Mouse (Mus musculus) cerebellum, adult 9-11 months (tissue): ENCODE results near the gene Iqck.

Source experiments
- DNase-seq: peaks from one replicate; pipeline ENCODE4 v3.0.0; 2022

The Iqck gene

DNA sequence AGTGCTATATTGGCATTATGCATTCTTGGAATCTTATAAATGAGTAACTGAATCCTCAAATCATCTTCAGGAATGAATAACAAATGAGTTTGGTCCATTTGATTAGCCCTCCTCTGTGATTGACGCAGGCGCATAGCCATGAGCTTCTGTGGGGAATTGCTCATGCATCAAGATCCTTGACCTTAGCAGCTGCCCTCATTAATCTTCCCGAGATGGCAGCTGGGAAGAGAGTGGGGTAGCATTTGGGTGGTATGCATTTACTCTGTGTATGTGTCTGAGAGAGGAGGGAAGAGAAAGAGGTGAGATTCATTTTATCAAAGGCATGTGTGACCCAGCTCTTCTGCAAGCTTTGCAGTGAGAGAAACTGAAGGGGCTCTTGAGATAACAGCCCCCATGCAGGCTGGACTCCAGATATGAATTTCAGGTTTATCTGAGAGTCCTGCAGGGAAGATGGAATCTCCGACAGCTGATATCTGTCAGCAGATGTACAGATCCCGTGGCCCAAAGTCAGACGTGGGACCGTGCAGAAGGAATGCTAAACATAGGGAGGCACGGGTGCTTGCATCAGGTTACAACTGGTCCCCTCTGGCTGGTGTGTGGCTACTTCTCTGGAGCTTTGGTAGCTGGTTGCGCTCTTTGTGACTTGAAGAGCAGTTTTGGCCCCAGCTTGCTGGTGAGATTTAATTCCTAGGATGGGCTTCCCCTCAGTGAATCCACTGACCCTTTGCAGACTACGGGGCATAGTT lies 63.9 kb downstream of the Iqck start:
- no peak for DNase-seq

DNA sequence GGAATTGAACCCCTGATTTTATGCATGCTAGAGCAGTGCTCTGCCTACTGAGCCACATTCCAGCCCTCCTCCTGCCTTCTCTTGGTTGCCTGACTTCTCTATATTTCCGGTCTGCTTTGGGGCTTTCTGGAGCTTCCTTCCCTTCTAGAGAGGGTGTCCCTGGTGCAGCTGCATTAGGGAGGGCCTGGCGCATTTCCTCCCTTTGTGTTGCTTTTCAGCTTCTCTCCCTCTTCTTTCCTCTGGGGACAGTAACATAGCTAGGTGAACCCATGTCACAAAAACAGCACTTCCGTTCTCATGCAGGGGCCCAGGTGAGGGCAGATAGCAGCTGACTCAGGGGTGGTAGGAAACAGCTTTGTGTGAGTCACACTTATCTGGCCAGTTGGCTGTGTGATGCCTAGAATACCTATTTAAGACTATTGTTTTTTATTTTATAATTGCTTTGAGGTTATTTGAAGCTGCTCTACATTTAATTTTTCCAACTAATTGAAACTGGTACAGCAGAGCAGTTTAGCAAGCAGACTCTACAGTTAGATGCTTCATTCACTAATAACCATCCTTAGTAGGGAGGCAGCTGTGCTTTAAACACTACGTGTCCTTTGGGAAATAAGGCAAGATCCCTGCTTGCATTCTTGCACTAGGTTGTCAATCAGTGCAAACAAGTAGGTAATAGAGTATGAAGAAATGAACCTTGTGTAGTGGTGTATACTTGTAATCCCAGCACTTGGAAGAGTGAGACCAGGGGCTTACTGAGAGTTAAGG lies 67.1 kb downstream of the Iqck start:
- DNase-seq: no peak

DNA sequence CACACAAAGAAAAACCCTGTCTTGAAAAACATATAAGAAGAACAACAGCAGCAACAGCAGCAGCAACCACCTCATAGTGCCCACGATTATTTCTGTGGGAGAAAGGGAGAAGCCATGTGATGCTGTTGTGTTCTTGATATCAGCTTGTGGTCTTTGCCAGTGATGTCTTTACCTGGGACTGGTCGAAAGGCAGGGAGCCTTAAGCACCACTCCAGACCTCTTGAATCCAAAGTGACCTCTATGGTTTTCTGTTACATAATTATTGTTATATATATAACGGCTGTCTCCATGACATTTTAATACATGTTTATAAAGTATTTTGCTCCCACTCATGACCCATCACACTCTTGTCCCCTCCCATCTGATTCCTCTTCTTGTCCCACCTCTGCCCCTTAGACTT lies 70.0 kb downstream of the Iqck start:
- no peak for DNase-seq

DNA sequence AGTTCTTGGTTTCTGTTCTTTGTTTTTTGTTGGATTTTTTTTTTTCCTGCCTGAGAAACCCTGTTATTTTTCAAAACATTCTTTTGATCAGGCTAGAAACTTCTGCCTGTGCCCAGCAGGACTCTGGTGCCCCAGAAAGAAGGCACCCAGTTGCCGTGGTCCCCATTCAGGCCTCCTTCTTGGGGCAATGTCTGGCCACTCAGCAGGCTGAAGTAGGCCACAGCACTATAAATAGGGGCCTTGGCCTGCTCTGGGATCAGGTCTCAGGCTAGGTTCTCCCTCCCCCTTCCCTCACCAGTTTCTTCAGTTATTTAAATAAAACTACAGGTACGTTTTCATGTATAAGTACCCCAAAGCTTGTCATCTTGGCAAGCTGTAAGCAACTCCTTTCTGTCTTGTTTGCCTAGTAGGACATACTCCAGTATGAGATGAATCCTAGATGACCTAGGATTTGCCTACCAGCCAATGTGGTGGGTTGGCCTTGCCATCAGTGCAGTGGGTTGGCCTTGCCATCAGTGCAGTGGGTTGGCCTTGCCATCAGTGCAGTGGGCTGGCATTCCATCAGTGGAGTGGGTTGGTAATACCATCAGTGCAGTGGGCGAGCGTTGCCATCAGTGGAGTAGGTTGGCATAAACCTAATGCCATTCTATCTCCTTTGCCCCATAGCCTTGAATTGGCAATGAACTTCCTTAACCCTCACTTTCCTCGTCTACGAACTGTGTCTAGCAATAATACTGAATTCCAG lies 71.1 kb downstream of the Iqck start:
- DNase-seq: no peak

DNA sequence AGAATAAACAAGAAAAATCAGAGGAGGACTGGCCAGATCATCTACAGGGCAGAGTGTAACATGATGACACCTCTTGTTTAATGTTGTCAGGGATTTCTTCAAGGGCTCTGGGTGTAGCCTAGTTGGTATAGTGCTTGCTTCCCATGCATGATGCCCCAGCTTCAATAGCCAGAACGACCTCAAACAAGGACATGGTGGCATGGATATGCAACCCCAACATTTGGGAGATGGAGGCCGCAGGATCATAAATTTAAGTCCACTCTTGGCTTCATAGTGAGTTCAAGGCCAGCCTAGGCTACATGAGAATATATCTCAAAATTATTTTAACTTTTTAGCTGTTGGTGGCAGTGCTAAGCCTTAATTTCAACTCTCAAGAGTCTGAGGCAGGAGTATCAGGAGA lies 71.7 kb downstream of the Iqck start:
- DNase-seq: no peak

DNA sequence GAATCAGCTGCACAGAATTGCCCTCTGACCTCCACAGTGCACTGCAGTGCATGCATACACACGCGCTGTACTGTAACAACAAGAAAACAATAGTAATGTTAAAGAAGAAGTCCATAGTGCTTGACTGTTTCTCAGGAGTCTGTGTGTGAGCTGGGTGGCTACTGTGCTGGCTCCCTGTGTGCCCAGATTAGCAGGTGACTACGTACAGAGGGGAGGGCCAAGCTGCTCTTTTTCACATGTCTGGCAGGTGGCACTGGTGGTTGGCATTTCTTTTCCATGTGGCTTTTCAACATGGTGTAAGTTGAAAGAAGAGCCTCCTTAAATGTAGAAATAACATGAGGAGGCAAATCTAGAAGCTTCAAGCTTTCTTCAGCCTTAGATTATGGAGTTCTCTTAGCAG lies 72.8 kb downstream of the Iqck start:
- DNase-seq: no peak

DNA sequence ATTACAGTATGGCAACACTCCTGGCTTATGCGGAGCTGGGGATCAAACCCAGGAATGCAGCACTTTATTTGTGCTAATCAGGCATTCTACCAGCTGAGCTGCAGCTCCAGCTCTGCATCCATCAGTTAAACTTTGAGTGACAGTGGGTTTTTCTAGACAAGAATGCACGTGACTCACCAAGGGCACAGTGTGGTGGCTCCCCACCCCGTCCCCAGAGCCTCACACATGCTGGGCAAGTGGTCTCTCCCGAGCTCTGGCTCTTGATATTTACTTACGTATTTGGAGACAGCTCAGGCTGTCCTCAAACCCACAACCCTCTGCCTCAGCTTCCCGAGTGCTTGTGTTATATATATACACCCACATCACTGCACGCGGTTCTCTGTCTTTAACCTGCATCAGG lies 73.4 kb downstream of the Iqck start:
- no peak for DNase-seq

DNA sequence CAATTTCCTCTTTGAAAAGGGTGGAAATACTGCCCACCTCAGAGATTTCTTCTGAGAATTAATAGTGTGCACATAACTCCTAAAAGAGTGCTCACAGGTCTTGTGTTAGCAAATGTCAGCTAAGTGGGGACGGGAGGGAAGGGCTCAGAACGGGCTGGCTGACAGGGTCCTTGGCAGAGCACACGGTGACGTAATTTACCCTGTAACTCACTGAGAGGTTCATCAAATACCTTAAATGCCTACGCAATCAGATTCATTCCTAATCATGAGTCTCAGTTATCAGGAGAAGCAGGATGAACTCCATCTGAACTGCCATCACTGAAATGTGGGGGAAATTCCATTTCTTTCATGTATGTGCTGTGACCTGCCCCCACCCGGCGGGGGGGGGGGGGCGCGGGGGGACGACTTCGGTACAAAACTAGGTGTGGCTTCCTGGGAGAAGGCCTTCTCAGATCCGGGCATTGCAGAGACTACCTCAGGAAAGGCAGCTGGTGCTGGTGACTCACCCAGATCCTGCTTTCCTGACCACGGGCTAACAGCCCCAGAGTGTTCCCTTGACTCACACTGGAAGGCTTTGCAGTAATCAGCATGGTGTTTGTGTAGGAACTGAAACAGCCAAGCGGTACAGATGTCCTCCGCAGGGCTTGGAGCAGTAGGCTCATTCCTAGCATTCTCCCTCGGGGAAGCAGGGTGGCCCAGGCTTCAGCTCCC lies 74.2 kb downstream of the Iqck start:
- no peak for DNase-seq

DNA sequence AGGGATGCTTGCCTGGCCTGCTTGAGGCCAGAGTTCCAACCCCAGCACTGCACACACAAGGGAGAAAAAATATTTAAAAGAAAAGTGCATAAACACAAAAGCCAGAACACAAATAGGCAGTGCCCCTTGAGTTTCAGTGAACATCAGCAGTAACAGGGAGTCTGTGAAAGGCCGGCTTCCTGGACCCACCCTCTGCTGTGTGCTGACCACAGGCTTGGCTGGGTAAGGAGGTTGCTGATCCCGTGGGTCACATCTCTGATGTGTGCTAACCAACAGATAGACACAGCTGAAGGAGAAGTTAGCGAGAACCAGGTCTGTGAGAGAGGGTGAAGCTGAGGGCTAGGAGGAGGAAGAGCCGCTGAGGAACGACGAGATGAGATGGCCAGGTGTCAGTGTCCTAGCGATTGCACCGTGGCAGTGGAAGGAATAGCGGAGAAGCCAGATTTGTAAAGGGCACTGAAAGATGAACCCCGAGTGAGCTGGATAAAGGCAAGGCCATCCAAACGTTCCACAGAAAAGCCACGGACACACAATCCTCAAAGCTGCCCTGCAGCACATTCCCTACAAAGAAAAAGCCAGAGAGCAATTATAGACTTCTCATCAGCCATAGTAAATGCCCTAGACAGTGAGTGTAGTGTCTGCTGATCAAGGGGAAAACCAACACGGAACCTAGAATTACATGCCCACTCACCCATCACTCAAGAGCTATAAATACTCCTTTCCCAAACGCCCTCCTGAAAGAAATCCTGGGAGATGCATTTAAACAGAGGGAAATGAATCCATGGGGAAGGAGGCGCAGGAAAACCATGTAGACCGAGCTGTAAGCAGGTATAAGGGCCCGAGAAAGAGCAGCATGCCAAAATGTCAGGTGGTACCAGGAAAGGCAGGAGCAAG lies 76.2 kb downstream of the Iqck start:
- DNase-seq: no peak

DNA sequence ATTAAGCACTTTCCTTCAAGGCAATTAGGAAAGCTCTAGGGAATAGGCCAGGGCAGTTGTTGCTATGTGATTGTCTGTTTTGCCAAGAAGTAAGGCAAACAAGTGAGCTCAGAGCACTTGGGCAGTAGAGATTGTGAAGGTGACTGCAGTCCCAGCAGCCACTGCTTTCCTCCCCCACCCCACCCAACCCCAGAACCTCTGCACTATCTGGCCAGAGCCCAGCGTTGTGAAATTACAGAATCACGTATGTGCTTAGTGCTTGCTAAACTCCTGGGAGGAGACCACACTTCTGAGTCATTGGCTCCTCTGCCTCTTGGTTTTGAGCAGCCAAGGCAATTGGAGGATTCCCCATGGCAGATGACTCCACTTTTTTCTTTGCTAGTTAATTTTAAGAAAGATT lies 79.8 kb downstream of the Iqck start:
- DNase-seq: no peak

DNA sequence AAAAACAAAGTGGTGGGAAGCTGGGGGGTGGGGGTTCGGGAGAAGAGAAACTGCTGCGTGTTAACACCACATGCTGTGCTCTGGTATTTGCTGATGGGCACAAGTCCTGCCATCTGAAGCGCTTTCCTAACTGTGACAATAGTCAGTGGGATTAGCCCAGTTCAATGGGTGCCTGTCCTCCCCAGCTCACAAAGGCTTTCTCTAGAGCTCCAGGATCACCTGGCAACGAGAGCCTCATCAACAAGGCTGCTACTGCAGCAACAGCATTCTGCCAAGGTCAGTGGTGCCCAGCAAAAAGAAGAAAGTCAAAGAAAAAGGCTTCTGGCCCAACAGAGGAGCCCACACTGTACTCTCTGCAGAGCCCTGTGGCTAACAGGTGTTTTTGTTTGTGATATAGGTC lies 81.3 kb downstream of the Iqck start:
- no peak for DNase-seq

DNA sequence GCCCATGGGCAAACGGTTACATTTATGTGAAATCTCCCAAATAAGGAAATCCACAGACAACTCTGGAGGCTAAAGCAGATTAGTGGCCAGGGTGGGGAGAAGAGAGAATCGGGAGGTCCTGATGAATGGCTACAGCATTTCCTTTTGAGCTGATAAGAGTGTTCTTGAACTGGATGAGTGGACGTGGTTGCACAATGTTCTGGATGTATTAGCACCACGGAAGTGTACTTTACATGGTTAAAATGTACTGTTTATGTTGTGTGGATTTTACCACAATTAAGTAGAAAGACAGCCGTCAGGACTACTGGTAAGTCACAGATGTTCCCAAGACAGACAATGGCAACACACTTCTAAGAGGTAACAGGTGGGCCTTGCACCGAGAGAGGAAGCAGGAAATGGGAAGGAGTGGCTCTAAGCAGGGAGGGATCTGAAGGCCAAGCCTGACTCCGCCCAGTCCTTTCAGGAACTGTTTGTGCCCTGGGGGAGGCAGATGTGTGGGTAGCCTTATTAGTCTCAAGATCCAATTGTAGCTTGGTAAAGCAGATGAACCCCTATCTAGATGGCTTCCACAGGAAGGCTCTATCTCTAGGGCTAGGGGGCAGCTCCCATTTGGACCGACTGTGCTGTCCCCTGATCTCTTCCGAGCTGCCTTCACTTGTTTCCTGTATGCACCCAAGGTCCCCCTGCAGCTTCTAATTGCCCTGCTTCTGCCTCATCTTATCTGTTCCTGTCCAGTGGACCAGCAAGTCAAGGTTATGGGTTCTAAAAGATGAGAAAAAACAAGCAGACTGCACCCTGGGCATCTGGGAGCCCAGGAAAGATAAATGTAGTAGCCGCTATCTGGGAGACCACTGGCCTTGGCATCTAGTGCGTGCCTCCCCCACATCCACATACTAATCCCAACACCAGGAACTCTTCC lies 82.2 kb downstream of the Iqck start:
- DNase-seq: no peak

DNA sequence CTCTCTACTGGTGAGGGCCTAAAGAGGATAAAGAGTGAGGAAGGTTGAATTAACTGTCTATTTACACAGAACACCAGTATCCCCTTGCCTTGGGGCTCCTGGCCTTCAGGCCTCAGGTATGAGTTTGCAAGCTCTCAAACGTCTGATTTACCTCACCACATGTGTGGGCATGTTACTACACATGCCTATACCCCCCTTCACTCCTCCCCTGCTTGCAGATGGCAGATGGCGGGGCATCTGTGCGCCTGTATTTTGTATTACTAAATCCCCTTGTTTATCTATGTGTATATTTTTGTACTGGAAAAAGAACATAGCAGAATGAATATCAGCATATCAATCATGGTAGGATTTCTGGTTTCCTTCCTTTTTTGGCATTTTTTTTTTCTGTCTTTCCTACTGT lies 86.7 kb downstream of the Iqck start:
- no peak for DNase-seq

DNA sequence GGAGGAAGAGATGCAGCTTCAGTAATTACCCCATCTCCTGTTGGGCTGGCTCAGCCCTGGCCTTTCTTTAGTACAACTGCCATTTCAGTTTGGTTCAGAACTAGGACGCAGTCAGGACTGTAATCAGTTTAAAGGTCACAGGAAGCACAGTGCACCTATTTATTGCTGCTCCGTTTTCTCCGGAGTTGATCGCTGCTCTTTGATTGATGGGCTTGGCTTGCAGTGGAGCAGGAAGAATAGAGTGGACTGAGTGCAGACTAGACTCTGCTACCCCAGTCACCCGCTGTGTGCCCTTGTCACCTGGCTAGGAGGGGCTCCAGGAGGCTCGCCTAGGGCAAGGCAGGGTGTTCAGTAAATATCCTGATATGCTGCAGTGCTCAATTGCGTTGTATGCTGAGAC lies 87.6 kb downstream of the Iqck start:
- no peak for DNase-seq

DNA sequence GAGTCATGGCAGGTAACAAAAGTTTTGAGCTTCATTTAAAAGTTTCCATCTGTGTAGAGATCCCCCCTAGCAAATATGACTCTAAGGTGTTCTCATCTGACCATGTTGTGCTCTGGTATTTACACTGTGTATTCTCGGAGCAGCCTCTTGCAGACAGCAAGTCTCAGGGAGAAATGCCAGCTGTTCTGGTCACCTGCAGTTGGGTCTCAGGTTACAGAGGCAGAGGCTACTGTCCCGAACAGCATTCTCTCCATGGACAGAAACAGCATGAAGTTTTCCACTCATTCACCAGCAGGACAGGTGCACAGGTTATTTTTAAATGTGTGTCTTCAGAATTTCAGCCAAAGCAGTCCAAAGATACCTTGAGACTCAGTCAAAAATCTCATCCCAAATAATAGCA lies 89.3 kb downstream of the Iqck start:
- DNase-seq: no peak

DNA sequence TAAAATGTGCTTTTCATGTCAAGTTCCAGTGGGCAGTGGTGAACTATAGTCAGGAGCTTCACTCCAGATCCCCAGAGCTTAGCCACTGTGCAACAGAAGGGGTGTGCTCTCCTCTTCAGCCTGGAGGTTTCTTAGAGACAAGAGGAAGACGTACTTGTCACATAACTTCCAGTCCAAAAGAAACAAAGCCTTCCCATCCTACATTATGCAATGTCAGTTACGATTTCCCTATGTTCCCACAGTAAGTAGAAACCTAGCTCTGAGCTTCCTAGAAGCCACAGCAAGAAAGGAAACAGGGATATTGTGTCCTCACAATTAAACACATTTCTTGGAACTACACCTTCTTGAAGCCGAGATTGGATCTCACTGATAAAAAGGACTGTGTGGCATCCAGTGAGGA lies 91.7 kb downstream of the Iqck start:
- no peak for DNase-seq

DNA sequence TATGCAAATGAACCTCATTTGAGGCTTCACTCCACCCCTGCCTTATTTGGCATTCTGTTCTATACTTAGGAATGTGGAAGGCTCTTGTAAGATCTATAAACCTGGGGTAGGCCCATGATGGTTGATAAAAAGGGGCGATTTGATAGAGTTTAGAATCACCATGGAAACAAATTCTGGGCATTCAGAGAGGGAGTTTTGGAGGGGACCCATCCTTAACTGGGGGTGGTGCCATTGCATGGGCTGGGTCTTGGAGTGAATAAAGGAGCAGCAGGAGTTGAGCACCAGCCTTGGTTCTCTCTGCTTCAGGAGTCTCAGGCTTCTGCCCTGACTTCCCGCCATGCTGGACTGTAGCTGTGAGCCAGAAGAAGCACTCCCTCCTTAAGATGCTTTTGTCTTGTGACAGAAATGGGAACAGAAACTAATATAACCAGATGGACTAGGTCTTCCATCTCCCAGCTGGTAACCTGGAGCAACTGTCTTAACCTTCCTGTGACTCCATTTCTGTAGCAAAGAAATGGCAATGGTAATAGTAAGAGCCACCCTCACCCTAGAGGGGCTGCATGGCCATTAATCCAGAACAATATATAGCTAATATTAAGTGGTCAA lies 93.2 kb downstream of the Iqck start:
- DNase-seq: no peak

DNA sequence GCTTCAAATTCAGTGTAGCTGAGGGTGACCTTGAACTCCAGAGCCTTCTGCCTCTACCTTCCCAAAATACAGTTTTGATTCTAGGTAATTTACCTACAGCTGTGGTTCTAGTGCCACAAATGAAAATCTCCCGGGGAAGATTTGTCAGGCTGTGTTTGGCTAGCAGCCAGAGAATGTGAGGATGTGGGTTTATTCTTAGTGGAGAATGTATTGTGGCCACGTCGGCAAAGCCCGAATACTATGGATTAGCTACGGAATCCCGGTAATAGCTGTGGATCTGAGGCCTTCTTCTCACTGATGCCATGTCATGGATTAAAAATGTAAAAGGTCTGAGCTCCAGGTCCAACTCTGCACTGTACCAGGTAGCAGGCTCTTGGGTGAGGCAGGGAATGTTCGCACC lies 94.2 kb downstream of the Iqck start:
- DNase-seq: no peak

DNA sequence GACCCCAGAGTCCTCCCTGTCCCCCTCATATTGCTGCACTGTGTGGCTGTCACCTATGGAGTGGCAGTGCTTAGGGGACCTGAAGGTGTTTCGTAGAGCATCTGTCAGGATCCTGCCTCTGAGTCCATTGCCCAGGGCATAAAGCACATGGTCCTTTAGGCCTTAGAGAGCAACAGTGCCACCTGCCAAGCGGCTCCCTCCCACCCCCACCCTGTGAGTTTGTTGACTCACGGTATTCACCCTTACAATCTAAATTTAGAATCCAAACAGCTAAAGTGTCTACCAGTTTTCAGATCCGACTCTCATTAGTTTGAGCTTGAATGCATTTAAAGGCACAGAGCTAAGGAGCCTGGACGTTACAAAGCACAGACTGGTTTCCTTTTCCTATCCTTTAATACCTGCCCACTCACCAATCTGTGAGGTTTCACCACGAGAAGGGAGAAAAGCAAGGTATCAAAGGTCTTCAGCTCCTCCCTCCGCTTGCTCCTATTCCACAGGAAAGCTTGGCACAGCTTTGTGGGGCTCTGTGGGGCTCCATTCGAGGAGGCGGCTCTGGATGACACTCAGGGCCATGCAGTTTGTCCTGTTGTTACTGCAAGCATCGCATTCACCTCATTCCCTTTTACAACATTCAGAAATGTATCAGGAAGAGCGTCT lies 98.2 kb downstream of the Iqck start:
- no peak for DNase-seq

DNA sequence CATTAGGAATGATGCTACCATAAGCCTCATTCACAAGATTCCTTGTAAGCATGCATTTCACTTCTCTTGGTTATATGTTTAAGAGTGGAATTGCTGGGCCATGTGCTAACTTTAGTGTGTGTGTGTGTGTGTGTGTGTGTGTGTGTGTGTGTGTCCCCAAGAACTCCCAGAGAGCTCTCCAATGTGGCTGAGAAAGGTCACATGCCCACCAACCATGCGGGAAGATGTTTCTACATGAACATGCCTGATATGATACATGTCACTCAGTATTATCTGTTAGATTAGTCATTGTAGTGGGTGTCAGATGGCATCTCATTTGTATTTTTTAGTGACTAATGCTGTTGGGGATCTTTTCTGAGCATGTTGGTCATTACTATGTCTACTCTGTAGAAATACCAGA lies 99.4 kb downstream of the Iqck start:
- no peak for DNase-seq
